Mouse (Mus musculus) liver, embryonic 16.5 days (tissue): ENCODE measurements around the gene Ano2. TPM values are rescaled to one million over a fixed set of nuclear protein-coding genes. Genes with fewer than 3 reads are reported as not detected.

ENCODE experiments used
- ATAC-seq: fragments of 200-750 bp; cut with Nextera tagmentation; 2 replicates; pipeline ENCODE4 v1.8.0; 2017; ENCODE audit warnings: low read depth, mild to moderate bottlenecking, moderate number of reproducible peaks, moderate library complexity
- H3K27ac ChIP-seq: fragments of 300-500 bp; sonication (generic); 2 replicates; pipeline ENCODE4 v1.5.1; 2014; ENCODE audit warnings: mild to moderate bottlenecking, low read length
- H3K27me3 ChIP-seq: fragments of 300-500 bp; sonication (generic); 2 replicates; pipeline ENCODE4 v1.6.1; 2014; ENCODE audit warnings: low read depth, low read length, mixed read lengths; ENCODE audit not compliant: control insufficient read depth, insufficient read depth
- H3K36me3 ChIP-seq: fragments of 300-500 bp; sonication (generic); 2 replicates; pipeline ENCODE4 v1.6.1; 2014; ENCODE audit warnings: mild to moderate bottlenecking; ENCODE audit not compliant: control insufficient read depth, insufficient read depth
- H3K4me1 ChIP-seq: fragments of 300-500 bp; sonication (generic); 2 replicates; pipeline ENCODE4 v1.6.1; 2014; ENCODE audit warnings: low read depth, low read length, mixed read lengths; ENCODE audit not compliant: control insufficient read depth
- H3K4me2 ChIP-seq: fragments of 300-500 bp; sonication (generic); 2 replicates; pipeline ENCODE4 v1.6.1; 2014; ENCODE audit warnings: low read depth, low read length, mixed read lengths
- H3K4me3 ChIP-seq: fragments of 300-500 bp; sonication (generic); 2 replicates; pipeline ENCODE4 v1.5.1; 2014; ENCODE audit warnings: low read depth, mild to moderate bottlenecking, low read length
- H3K9ac ChIP-seq: fragments of 300-500 bp; sonication (generic); 2 replicates; pipeline ENCODE4 v1.6.1; 2014; ENCODE audit warnings: low read depth, low read length
- H3K9me3 ChIP-seq: fragments of 300-500 bp; sonication (generic); replicated peaks from 2 replicates; pipeline ENCODE4 v1.6.1; 2016; ENCODE audit warnings: low read length; ENCODE audit not compliant: control insufficient read depth
- WGBS: fragments of 180-500 bp; shearing (Covaris S2); extraction: QIAGEN DNeasy Blood & Tissue Kit; methylation state at CpG from one replicate; pipeline ENCODE4 v1.1.7; 2014; ENCODE audit not compliant: insufficient replicate concordance; 5-methylcytosine and 5-hydroxymethylcytosine counted together
- polyA plus RNA-seq: library from polyadenylated mRNA; unstranded; fragments of >200 nt; fragmentation: Nextera tagmentation; extraction: Ambion mirVana; gene quantifications from 2 replicates; pipeline ENCODE4 v1.2.1, GENCODE M21; 2015

Gene Ano2
- polyA plus RNA-seq, 1 experiment from 2014 or later: not detected

DNA sequence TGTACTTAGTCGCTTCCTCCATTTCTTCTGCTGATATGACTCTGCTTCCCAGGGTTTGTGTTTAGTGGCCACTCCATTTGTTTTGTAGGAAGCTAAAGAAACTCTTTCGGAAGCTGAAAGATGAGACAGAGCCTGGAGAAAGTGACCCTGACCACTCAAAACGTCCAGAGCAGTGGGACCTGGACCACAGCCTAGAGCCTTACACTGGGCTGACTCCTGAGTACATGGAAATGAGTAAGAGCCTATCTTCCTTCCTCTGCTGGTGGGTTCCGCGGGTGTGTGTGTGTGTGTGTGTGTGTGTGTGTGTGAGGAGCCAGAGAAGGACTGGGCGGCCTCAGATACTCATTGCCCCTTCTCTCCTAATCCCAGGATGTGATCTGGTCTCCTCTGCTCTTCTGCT lies 302.5 kb downstream of the Ano2 start:
- no peak overlapping the region for H3K27ac ChIP-seq
- no peaks in the 10 kb centered on the region for H3K27me3 ChIP-seq
- 16% methylated on average over 6 of the region's 6 CpGs for WGBS
- no peaks in the 10 kb centered on the region for H3K36me3 ChIP-seq
- H3K4me1 ChIP-seq: no peaks in the 10 kb centered on the region
- H3K9ac ChIP-seq: no peak overlapping the region
- no peaks in the 10 kb centered on the region for H3K9me3 ChIP-seq
- H3K4me2 ChIP-seq: no peak overlapping the region
- ATAC-seq: peak; percentile 30; the same call in 1 of the 2 replicates
- no peak overlapping the region for H3K4me3 ChIP-seq

DNA sequence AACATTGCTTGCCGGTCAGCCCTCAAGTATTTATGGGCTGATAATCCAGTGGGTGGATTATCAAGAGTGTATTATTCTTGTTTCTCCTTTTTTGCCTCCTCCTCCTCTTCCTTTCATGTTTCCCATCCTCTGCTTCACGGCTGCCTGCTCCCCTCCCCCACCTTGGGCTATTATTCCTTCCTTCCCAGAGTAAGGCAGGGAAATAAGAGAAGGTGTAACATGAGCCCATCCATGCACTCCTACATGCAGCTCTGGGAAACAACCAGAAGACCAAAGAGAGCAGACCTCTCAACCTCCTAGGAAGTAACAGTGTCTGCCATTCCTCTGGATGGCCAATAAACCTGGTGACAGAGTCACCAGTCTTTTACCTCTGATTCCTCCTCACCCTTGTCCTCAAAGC lies 311.6 kb downstream of the Ano2 start:
- Histone ChIP-seq H3K4me2 (no peak overlapping the region), H3K4me3 (no peak overlapping the region), H3K27ac (no peak overlapping the region), H3K9ac (no peak overlapping the region), H3K4me1 (no peaks in the 10 kb centered on the region), H3K36me3 (no peaks in the 10 kb centered on the region), H3K9me3 (no peaks in the 10 kb centered on the region), H3K27me3 (no peaks in the 10 kb centered on the region)
- ATAC-seq: no peak
- 40% methylated on average over 2 of the region's 2 CpGs for WGBS

DNA sequence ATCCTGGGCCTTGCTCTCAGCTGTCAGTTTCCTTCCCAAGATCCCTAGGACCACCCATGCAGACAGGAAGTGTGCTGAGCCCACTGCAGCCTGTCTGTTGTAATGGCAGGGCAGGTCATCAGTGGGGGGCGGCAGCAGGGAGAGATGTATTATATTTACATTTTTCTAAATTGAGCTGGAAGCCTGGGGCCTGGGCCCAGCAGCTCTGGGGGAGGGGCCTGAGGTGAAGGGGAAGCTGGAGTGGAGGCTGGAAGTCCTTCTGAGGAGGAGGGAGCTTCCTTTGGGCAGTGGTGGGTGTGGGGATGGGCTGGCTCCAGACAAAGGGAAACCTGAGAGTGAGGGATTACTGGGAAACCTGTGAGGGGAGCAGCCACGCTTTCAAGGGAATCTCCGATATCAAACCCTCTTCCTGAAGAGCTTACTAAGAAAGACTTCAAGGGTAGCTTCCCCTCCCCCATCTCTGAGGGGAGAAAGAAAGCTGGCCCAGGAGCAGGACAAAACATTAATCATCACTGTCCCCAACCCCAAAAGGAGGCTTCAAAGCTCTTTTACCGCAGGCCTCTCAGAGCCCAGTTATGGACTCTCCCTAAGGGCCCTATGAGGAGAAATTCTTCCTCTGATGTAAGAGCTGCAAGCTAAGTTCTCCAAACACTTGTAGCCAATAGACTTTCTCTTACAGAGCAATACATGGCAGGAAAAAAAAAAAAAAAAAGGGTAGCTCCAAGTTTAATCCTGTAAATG lies 313.0 kb downstream of the Ano2 start:
- H3K4me3 ChIP-seq: no peak overlapping the region
- no peaks in the 10 kb centered on the region for H3K27me3 ChIP-seq
- no peaks in the 10 kb centered on the region for H3K9me3 ChIP-seq
- no peaks in the 10 kb centered on the region for H3K4me1 ChIP-seq
- 41% methylated on average over 4 of the region's 4 CpGs for WGBS
- H3K4me2 ChIP-seq: no peak overlapping the region
- no peak for ATAC-seq
- H3K36me3 ChIP-seq: no peaks in the 10 kb centered on the region
- H3K27ac ChIP-seq: no peak overlapping the region
- H3K9ac ChIP-seq: no peak overlapping the region

DNA sequence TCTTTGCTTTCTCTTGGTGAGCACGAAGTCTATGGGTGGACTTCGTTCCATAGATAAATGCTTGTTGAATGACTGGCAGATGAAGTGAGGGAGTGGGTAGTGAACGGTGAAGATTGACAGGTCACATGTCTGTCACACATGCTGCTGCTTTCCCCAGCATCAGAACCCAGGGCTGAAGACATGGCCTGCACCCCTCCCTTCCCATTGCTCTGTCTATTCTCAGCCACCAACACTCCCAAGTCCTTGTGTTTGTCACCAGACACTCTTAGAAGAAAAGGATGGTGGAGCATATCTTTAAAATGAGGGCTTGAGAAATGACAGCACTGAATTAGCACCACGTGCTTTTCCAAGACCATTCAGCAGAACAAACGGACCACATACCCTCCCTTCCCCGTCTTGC lies 316.4 kb downstream of the Ano2 start:
- Histone ChIP-seq H3K27ac (no peak overlapping the region), H3K9ac (no peak overlapping the region), H3K4me2 (no peak overlapping the region), H3K9me3 (no peaks in the 10 kb centered on the region), H3K4me1 (no peaks in the 10 kb centered on the region), H3K4me3 (no peak overlapping the region), H3K27me3 (no peaks in the 10 kb centered on the region), H3K36me3 (no peaks in the 10 kb centered on the region)
- 60% methylated on average over 6 of the region's 6 CpGs for WGBS
- no peak for ATAC-seq

DNA sequence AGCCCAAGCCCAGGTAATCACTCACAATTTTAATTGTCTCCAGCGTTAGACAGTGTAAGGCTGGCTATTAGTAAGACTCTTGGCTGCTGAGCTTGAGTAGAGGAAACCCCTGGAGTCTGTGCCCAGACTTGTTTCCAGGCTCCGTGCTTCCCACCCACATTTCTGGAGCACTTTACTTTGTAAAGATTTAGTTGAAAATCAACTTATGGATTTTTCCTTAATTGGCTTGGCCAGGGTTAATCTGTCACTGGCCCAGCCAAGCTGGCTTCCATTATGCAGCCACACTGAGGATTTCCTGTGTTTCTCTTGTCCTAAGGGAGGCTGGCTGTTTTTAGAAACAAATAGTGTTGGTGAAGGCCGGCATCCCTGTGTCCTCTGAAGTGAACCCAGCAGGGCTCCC lies 318.9 kb downstream of the Ano2 start:
- Histone ChIP-seq H3K9me3 (no peaks in the 10 kb centered on the region), H3K4me2 (no peak overlapping the region), H3K4me3 (no peak overlapping the region), H3K9ac (no peak overlapping the region), H3K36me3 (no peaks in the 10 kb centered on the region), H3K27ac (no peak overlapping the region), H3K27me3 (no peaks in the 10 kb centered on the region), H3K4me1 (no peaks in the 10 kb centered on the region)
- WGBS: 27% methylated on average over 3 of the region's 3 CpGs
- no peak for ATAC-seq

DNA sequence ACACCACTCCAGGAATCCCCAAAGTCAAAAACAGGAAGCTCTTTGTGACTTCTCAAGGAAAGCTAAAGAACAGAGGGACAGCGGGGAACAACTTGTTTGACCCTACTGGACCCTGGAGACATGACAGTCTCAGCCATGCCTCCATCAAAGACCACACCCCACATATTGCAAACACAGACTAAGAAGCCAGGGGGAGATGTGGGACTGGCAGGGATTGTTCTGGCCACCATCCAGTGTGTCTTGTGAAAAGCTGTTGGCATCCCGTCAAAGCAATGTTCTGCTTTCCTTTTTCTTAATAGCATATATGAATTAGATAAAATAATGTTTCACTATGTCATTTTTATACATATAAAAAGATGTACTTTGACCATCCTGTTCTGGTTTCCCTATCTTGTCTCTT lies 326.8 kb downstream of the Ano2 start:
- no peak overlapping the region for H3K9ac ChIP-seq

DNA sequence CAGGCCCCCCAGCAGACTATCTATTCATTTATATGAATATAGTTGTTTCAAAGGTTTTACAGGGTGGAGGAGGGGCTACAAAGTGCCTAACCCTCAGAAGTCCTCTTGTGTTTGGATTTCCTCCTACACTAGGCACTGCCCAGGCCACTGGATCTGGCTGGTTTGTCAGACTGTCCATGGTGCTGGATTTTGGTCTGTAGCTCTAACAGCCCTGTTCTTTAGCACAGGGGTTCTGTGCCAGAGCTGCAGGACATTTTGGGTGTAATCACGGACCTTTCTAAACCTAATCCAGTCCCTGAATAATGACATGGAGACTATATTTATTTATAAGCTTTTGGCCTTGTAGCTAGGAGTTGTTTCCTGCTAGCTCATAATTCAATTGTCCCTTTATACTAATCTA lies 328.2 kb downstream of the Ano2 start:
- ATAC-seq: no peak
- H3K4me2 ChIP-seq: no peak overlapping the region
- H3K36me3 ChIP-seq: no peaks in the 10 kb centered on the region
- H3K27me3 ChIP-seq: no peaks in the 10 kb centered on the region
- H3K4me1 ChIP-seq: no peaks in the 10 kb centered on the region
- H3K9me3 ChIP-seq: no peaks in the 10 kb centered on the region
- no peak overlapping the region for H3K4me3 ChIP-seq
- no peak overlapping the region for H3K9ac ChIP-seq
- H3K27ac ChIP-seq: no peak overlapping the region
- WGBS: 50% methylated on average over 1 of the region's 1 CpGs

More for the DNA sequence above, 326.8 kb downstream of the Ano2 start:
- 78% methylated on average over 2 of the region's 2 CpGs for WGBS
- no peaks in the 10 kb centered on the region for H3K9me3 ChIP-seq
- H3K4me1 ChIP-seq: no peaks in the 10 kb centered on the region
- H3K36me3 ChIP-seq: no peaks in the 10 kb centered on the region
- no peaks in the 10 kb centered on the region for H3K27me3 ChIP-seq
- ATAC-seq: no peak
- H3K4me2 ChIP-seq: no peak overlapping the region
- H3K27ac ChIP-seq: no peak overlapping the region
- no peak overlapping the region for H3K4me3 ChIP-seq

DNA sequence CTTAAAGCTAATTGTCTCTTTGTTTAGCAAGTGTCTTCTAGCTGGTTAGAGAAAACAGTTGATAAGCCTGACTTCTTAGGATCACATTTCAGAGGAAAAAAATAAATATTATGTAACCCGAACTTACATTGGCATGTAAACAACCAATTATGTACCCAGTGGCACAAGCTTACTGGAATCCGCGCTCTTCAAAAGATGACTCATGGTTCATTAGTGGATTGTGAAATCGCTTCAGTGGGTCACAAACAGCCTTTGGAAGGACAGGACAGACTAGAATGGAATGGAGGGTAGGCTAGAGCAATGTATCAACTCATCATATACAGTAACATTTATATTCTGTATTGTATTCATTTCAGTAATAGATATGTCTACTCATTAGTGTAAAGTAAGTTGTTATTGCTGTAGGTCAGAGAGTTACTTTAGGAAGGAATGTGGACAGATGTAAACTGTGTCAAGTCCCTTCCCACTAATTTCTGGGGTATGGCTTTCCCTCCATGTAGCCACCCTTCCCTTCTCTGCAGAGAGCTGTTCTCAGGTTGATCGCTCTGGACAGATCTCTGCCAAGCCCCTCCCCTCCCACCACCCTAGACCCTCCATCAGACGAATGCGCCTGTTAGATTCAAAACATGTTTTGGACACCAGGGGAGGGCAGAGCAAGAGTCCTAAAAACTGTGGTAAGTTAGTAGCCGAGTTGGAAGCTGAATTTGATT lies 343.6 kb downstream of the Ano2 start:
- H3K36me3 ChIP-seq: no peaks in the 10 kb centered on the region
- peak; percentile 35; the same call in 1 of the 2 replicates for ATAC-seq
- 51% methylated on average over 8 of the region's 8 CpGs for WGBS
- no peaks in the 10 kb centered on the region for H3K4me1 ChIP-seq
- no peak overlapping the region for H3K27ac ChIP-seq
- H3K27me3 ChIP-seq: no peaks in the 10 kb centered on the region
- no peak overlapping the region for H3K9ac ChIP-seq
- H3K4me3 ChIP-seq: no peak overlapping the region
- H3K4me2 ChIP-seq: no peak overlapping the region
- no peaks in the 10 kb centered on the region for H3K9me3 ChIP-seq

DNA sequence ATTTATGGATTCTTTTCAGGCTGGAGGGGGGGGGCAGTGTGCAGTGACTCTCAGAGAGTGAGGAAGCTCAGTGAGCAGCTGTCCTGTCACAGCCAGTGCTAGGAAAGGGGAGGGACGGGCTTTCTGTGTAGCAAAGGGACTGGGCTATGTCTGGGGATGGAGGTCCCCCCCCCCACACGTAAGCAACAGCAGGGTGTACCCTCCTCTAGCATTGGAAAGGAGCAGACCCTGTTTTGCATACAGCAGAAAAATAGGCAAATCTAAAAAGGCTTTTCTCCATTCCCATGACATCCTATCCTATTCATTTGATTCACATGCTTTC lies 344.1 kb downstream of the Ano2 start:
- Histone ChIP-seq H3K27me3 (no peaks in the 10 kb centered on the region), H3K9me3 (no peaks in the 10 kb centered on the region), H3K9ac (no peak overlapping the region), H3K4me3 (no peak overlapping the region), H3K4me1 (no peaks in the 10 kb centered on the region), H3K27ac (no peak overlapping the region), H3K4me2 (no peak overlapping the region), H3K36me3 (no peaks in the 10 kb centered on the region)
- 28% methylated on average over 2 of the region's 2 CpGs for WGBS
- no peak for ATAC-seq
